Mouse (Mus musculus) embryonic facial prominence, embryonic 11.5 days (tissue): ENCODE data around the gene Cald1. TPM values are rescaled to one million over a fixed set of nuclear protein-coding genes. Genes with fewer than 3 reads are reported as not detected.

ENCODE experiments used
- ATAC-seq: fragments of 200-750 bp; cut with Nextera tagmentation; replicated peaks from 2 replicates; pipeline ENCODE4 v1.8.0; 2017; ENCODE audit warnings: low read depth; ENCODE audit not compliant: insufficient number of reproducible peaks, low FRiP score, low TSS enrichment
- DNase-seq: peaks from one replicate; pipeline ENCODE4 v3.0.0-alpha.2; 2015; ENCODE audit warnings: low spot score
- H3K27ac ChIP-seq: fragments of 300-500 bp; sonication (generic); replicated peaks from 2 replicates; pipeline ENCODE4 v1.5.1; 2014; ENCODE audit warnings: mild to moderate bottlenecking, low read depth, low read length, control low read depth
- H3K27me3 ChIP-seq: fragments of 300-500 bp; sonication (generic); 2 replicates; pipeline ENCODE4 v1.6.1; 2014; ENCODE audit warnings: mild to moderate bottlenecking, low read length, moderate library complexity, mixed read lengths; ENCODE audit not compliant: control insufficient read depth, insufficient read depth
- H3K36me3 ChIP-seq: fragments of 300-500 bp; sonication (generic); replicated peaks from 2 replicates; pipeline ENCODE4 v1.6.1; 2014; ENCODE audit warnings: low read depth, mild to moderate bottlenecking, low read length, moderate library complexity, mixed read lengths; ENCODE audit not compliant: control insufficient read depth, insufficient read depth
- H3K4me1 ChIP-seq: fragments of 300-500 bp; sonication (generic); 2 replicates; pipeline ENCODE4 v1.6.1; 2014; ENCODE audit warnings: low read length, mixed read lengths; ENCODE audit not compliant: control insufficient read depth, insufficient read depth
- H3K4me2 ChIP-seq: fragments of 300-500 bp; sonication (generic); 2 replicates; pipeline ENCODE4 v1.6.1; 2014; ENCODE audit warnings: low read depth, mild to moderate bottlenecking, control low read depth, low read length, moderate library complexity
- H3K4me3 ChIP-seq: fragments of 300-500 bp; sonication (generic); 2 replicates; pipeline ENCODE4 v1.5.1; 2014; ENCODE audit warnings: low read depth, low read length, control low read depth
- H3K9ac ChIP-seq: fragments of 300-500 bp; sonication (generic); replicated peaks from 2 replicates; pipeline ENCODE4 v1.6.1; 2014; ENCODE audit warnings: mild to moderate bottlenecking, control low read depth, low read length
- H3K9me3 ChIP-seq: fragments of 300-500 bp; sonication (generic); replicated peaks from 2 replicates; pipeline ENCODE4 v1.6.1; 2016; ENCODE audit warnings: mild to moderate bottlenecking, low read length, inconsistent platforms, mixed read lengths; ENCODE audit not compliant: control insufficient read depth
- WGBS: fragments of 180-500 bp; shearing (Covaris S2); extraction: QIAGEN DNeasy Blood & Tissue Kit; methylation state at CpG from one replicate; pipeline ENCODE4 v1.1.7; 2014; 5-methylcytosine and 5-hydroxymethylcytosine counted together
- polyA plus RNA-seq: library from polyadenylated mRNA; unstranded; fragments of >200 nt; fragmentation: Nextera tagmentation; extraction: Ambion mirVana; gene quantifications from 2 replicates; pipeline ENCODE4 v1.2.1, GENCODE M21; 2014

Cald1 gene
- polyA plus RNA-seq, 1 experiment from 2014 or later = 283 TPM

GRCm38 (mm10) chr6:34782493-34782892 lies 184.2 kb downstream of the Cald1 start:
- Histone ChIP-seq H3K9me3 (no peaks in the 10 kb centered on the region), H3K4me1 (no peaks in the 10 kb centered on the region), H3K4me3 (no peak overlapping the region), H3K9ac (no peak overlapping the region), H3K27ac (no peak overlapping the region), H3K4me2 (no peak overlapping the region), H3K27me3 (no peaks in the 10 kb centered on the region), H3K36me3 (no peaks in the 10 kb centered on the region)
- ATAC-seq = no peak
- DNase-seq = no peak
- WGBS = 72% methylated on average over 1 of the region's 1 CpGs

- WGBS = 77% methylated on average over 3 of the region's 3 CpGs
- DNase-seq = no peak
- Histone ChIP-seq H3K9ac (no peak overlapping the region), H3K4me1 (no peaks in the 10 kb centered on the region), H3K27me3 (no peaks in the 10 kb centered on the region), H3K4me3 (no peak overlapping the region), H3K36me3 (no peaks in the 10 kb centered on the region), H3K9me3 (no peaks in the 10 kb centered on the region), H3K27ac (no peak overlapping the region), H3K4me2 (no peak overlapping the region)
- no peak for ATAC-seq
Observed at GRCm38 (mm10) chr6:34796881-34797280, 198.6 kb downstream of the Cald1 start.

GRCm38 (mm10) chr6:34797887-34798286 lies 199.6 kb downstream of the Cald1 start:
- Histone ChIP-seq H3K4me1 (no peaks in the 10 kb centered on the region), H3K27ac (no peak overlapping the region), H3K9me3 (no peaks in the 10 kb centered on the region), H3K4me3 (no peak overlapping the region), H3K27me3 (no peaks in the 10 kb centered on the region), H3K4me2 (no peak overlapping the region), H3K36me3 (no peaks in the 10 kb centered on the region), H3K9ac (no peak overlapping the region)
- ATAC-seq = no peak
- WGBS = 78% methylated on average over 3 of the region's 3 CpGs
- DNase-seq = no peak

- no peaks in the 10 kb centered on the region for H3K9me3 ChIP-seq
- 78% methylated on average over 2 of the region's 2 CpGs for WGBS
- no peaks in the 10 kb centered on the region for H3K4me1 ChIP-seq
- H3K4me3 ChIP-seq = no peak overlapping the region
- H3K27me3 ChIP-seq = no peaks in the 10 kb centered on the region
- ATAC-seq (no peak), DNase-seq (no peak)
- H3K27ac ChIP-seq = no peak overlapping the region
- H3K9ac ChIP-seq = no peak overlapping the region
- no peaks in the 10 kb centered on the region for H3K36me3 ChIP-seq
- no peak overlapping the region for H3K4me2 ChIP-seq
Observed at GRCm38 (mm10) chr6:34805582-34805981, 207.3 kb downstream of the Cald1 start.

- H3K27ac ChIP-seq = no peak overlapping the region
- WGBS = 89% methylated on average over 4 of the region's 4 CpGs
- ATAC-seq = no peak
Observed at GRCm38 (mm10) chr6:34810651-34811050, 212.4 kb downstream of the Cald1 start.

GRCm38 (mm10) chr6:34824406-34824805 lies 226.1 kb downstream of the Cald1 start:
- ATAC-seq (no peak), DNase-seq (no peak)

More at GRCm38 (mm10) chr6:34810651-34811050, 212.4 kb downstream of the Cald1 start:
- H3K4me1 ChIP-seq = no peaks in the 10 kb centered on the region
- no peak overlapping the region for H3K9ac ChIP-seq
- no peak overlapping the region for H3K4me3 ChIP-seq
- DNase-seq = no peak
- H3K36me3 ChIP-seq = no peaks in the 10 kb centered on the region
- H3K4me2 ChIP-seq = no peak overlapping the region
- H3K9me3 ChIP-seq = no peaks in the 10 kb centered on the region
- no peaks in the 10 kb centered on the region for H3K27me3 ChIP-seq

More at GRCm38 (mm10) chr6:34824406-34824805, 226.1 kb downstream of the Cald1 start:
- H3K36me3 ChIP-seq = no peaks in the 10 kb centered on the region
- no peak overlapping the region for H3K4me3 ChIP-seq
- H3K9me3 ChIP-seq = no peaks in the 10 kb centered on the region; the same call in 1 of the 2 replicates
- H3K27ac ChIP-seq = no peak overlapping the region
- H3K4me1 ChIP-seq = no peaks in the 10 kb centered on the region
- no peak overlapping the region for H3K4me2 ChIP-seq
- no peak overlapping the region for H3K9ac ChIP-seq
- H3K27me3 ChIP-seq = no peaks in the 10 kb centered on the region

Other genes starting within 250 kb of the Cald1 start
- gene Akr1b8, start 244.4 kb upstream of the Cald1 start, polyA plus RNA-seq = 20.5 and 21.4 TPM in 2 replicates
- 16.4 and 16.9 TPM in 2 replicates for gene Akr1b10, start 214.3 kb upstream of the Cald1 start, polyA plus RNA-seq
- not detected in 2 replicates for gene Akr1b7, start 186.2 kb upstream of the Cald1 start, polyA plus RNA-seq
- gene Bpgm, start 122.3 kb upstream of the Cald1 start, polyA plus RNA-seq = 47.8 and 51.5 TPM in 2 replicates
- gene Agbl3, start 181.9 kb downstream of the Cald1 start, polyA plus RNA-seq = 5.2 and 7.2 TPM in 2 replicates